Mouse (Mus musculus): ENCODE measurements around the gene Copz2.

GRCm38 (mm10) chr11:96891784-96892527 lies 42.3 kb downstream of the Copz2 start:
- TF ChIP-seq MAFK (IDR thresholded peaks at IDR 0.05; ENCODE audit: insufficient read depth, low read depth, low read length) (no peak), HCFC1 (IDR thresholded peaks at IDR 0.05; ENCODE audit: borderline replicate concordance, insufficient read depth, low read length) (no peak), CHD2 (IDR thresholded peaks at IDR 0.05; ENCODE audit: low read depth, low read length) (no peak)

Measured in ES-E14 (cell line).